ENCODE assay signal across 8 mouse cellular contexts in the genomic region with DNA sequence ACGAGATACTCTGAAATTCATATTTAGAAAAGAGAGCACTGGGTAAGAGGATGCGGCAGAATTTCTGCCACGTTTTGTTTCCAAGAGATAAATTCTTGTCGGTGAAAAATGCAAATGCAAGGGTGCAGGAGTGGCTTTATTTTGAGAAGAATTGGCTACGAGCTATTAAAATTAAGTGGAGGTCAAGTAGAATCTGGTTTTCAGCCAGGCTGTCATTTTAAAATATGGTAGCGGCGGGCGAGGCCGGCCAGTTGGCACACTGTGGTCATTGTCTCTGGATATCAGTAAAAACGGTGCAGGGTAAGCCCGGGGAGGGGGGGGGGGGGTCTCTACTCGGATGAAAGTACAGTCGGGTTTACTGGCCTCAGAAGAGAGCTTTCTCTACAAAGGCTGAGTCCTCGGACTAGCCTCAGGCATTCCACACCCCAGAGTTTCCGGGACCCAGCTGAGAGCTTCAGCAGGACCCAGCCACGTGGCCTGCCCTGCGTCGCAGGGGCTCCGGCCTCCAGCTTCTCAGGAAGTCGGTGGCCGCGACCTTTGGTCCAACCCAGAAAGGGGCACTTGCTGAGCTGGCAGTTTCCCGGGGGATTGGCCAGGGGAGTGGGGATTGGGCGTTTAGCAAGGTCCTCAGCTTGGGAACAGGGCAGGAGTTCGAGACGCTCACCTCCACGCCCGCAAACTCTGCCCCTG. TPM values are rescaled to one million over a fixed set of nuclear protein-coding genes. Genes with fewer than 3 reads are reported as not detected.
DNase-seq lines count a peak whose midpoint lies in the region; ATAC-seq lines count a peak whose summit lies in the region.

No protein-coding gene starts in this region.

- peaks cover 41% of the 10 kb centered on the region for H3K27me3 ChIP-seq in heart, embryonic 12.5 days (replicated peaks)
- peaks cover 26% of the 10 kb centered on the region for H3K27me3 ChIP-seq in embryonic facial prominence, embryonic 15.5 days
- peaks cover 12% of the 10 kb centered on the region; the same call in 1 of the 2 replicates for H3K27me3 ChIP-seq in limb, embryonic 13.5 days

- H3K4me1 ChIP-seq in heart, embryonic 12.5 days (replicated peaks), result peaks cover 22% of the 10 kb centered on the region; the same call in 1 of the 2 replicates
- peaks cover 10% of the 10 kb centered on the region; the same call in 1 of the 2 replicates for H3K4me1 ChIP-seq in embryonic facial prominence, embryonic 15.5 days
- peaks cover 6% of the 10 kb centered on the region for H3K4me1 ChIP-seq in limb, embryonic 13.5 days

- H3K4me3 ChIP-seq in heart, embryonic 12.5 days, result peak overlapping the region; percentile 35
- H3K4me3 ChIP-seq in embryonic facial prominence, embryonic 15.5 days (replicated peaks), result peak overlapping the region; percentile 74
- H3K4me3 ChIP-seq in limb, embryonic 13.5 days, result peak overlapping the region; percentile 94

- ATAC-seq in heart, embryonic 12.5 days (ENCODE audit: insufficient number of reproducible peaks, low FRiP score), result no peak
- ATAC-seq in embryonic facial prominence, embryonic 15.5 days (ENCODE audit: insufficient number of reproducible peaks, low FRiP score, low TSS enrichment, low read depth), result no peak
- no peak for ATAC-seq in limb, embryonic 13.5 days (ENCODE audit: low FRiP score, low read depth)

- H3K27ac ChIP-seq in heart, embryonic 12.5 days (ENCODE audit: poor library complexity, severe bottlenecking), result peak overlapping the region; percentile 65; the same call in 1 of the 2 replicates
- no peak overlapping the region for H3K27ac ChIP-seq in embryonic facial prominence, embryonic 15.5 days (replicated peaks)
- H3K27ac ChIP-seq in limb, embryonic 13.5 days, result peak overlapping the region; percentile 59; the same call in 1 of the 2 replicates

- peak overlapping the region; percentile 55 for H3K9ac ChIP-seq in heart, embryonic 12.5 days
- H3K9ac ChIP-seq in embryonic facial prominence, embryonic 15.5 days, result peak overlapping the region; percentile 5; the same call in 1 of the 2 replicates
- peak overlapping the region; percentile 83 for H3K9ac ChIP-seq in limb, embryonic 13.5 days

- H3K4me2 ChIP-seq in heart, embryonic 12.5 days, result peak overlapping the region; percentile 61
- peak overlapping the region; percentile 51 for H3K4me2 ChIP-seq in embryonic facial prominence, embryonic 15.5 days (replicated peaks)
- H3K4me2 ChIP-seq in limb, embryonic 13.5 days (replicated peaks), result peak overlapping the region; percentile 71

- H3K9me3 ChIP-seq in heart, embryonic 12.5 days (replicated peaks), result no peaks in the 10 kb centered on the region
- H3K9me3 ChIP-seq in embryonic facial prominence, embryonic 15.5 days (replicated peaks), result no peaks in the 10 kb centered on the region
- no peaks in the 10 kb centered on the region for H3K9me3 ChIP-seq in limb, embryonic 13.5 days

- no peak for DNase-seq in heart, adult 9 months (ENCODE audit: low spot score in 2 of 2)
- DNase-seq in R1 (ENCODE audit: low read depth, low spot score), result peak; percentile 55
- DNase-seq in ovary, adult 18-20 months (ENCODE audit: low spot score), result no peak
- no peak for DNase-seq in thymus, postnatal 0 days (ENCODE audit: low spot score)
- DNase-seq in spleen, adult 18-20 months, result no peak

- WGBS in heart, embryonic 12.5 days, result 5% methylated on average over 28 of the region's 28 CpGs
- WGBS in embryonic facial prominence, embryonic 15.5 days, result 7% methylated on average over 28 of the region's 28 CpGs
- 4% methylated on average over 28 of the region's 28 CpGs for WGBS in limb, embryonic 13.5 days

- no peaks in the 10 kb centered on the region for H3K36me3 ChIP-seq in heart, embryonic 12.5 days
- no peaks in the 10 kb centered on the region for H3K36me3 ChIP-seq in embryonic facial prominence, embryonic 15.5 days
- no peaks in the 10 kb centered on the region for H3K36me3 ChIP-seq in limb, embryonic 13.5 days

RNA-seq across cellular contexts. Expression of gene Twist1, which starts 1.7 kb away (rescaled TPM):
- 16.1 and 16.6 TPM in 2 replicates for polyA plus RNA-seq in heart, embryonic 12.5 days (2016; fragmentation: Nextera tagmentation; extraction: Ambion mirVana)
- 39.9 and 40.8 TPM in 2 replicates for polyA plus RNA-seq in embryonic facial prominence, embryonic 15.5 days (2015; fragmentation: Nextera tagmentation; extraction: Ambion mirVana)
- polyA plus RNA-seq in limb, embryonic 13.5 days (2015; fragmentation: Nextera tagmentation; extraction: Ambion mirVana), result 46.6 and 48.6 TPM in 2 replicates
- 0.40 and 0.64 TPM in 2 replicates for polyA plus RNA-seq in thymus, postnatal 0 days (2015; fragmentation: Nextera tagmentation; extraction: Ambion mirVana)

RNA-seq across cellular contexts. Expression of gene Ferd3l, which starts 27.5 kb away (rescaled TPM):
- not detected in 2 replicates for polyA plus RNA-seq in heart, embryonic 12.5 days (2016; fragmentation: Nextera tagmentation; extraction: Ambion mirVana)
- polyA plus RNA-seq in embryonic facial prominence, embryonic 15.5 days (2015; fragmentation: Nextera tagmentation; extraction: Ambion mirVana), result not detected in 2 replicates
- polyA plus RNA-seq in limb, embryonic 13.5 days (2015; fragmentation: Nextera tagmentation; extraction: Ambion mirVana), result not detected in 2 replicates
- not detected in 2 replicates for polyA plus RNA-seq in thymus, postnatal 0 days (2015; fragmentation: Nextera tagmentation; extraction: Ambion mirVana)

Comparison
In these comparisons a context has a peak if more than half of its experiments do, and no peak if none do; other contexts are left out.
1. H3K4me3 ChIP-seq: peak in every context shown above with its lines; median percentile 94 in limb, embryonic 13.5 days; 74 in embryonic facial prominence, embryonic 15.5 days; 35 in heart, embryonic 12.5 days.
2. H3K9ac ChIP-seq: peak in every context shown above with its lines; median percentile 83 in limb, embryonic 13.5 days; 55 in heart, embryonic 12.5 days; 5 in embryonic facial prominence, embryonic 15.5 days.
3. RNA of gene Twist1, which starts 1.7 kb away (polyA plus RNA-seq): 46.6 to 48.6 TPM in limb, embryonic 13.5 days, 39.9 to 40.8 TPM in embryonic facial prominence, embryonic 15.5 days and 16.1 to 16.6 TPM in heart, embryonic 12.5 days; 0.40 to 0.64 TPM in thymus, postnatal 0 days; every median in the first group is over 10 times any median in the second.
4. Peak in every context shown above with its lines, with median percentiles within 50 percentile points of each other: H3K4me2 ChIP-seq.